Mouse (Mus musculus): ENCODE measurements around the gene 1700018B08Rik.

GRCm38 (mm10) chr8:121525111-121525818 is 18.9 kb downstream of the 1700018B08Rik start:
- no peak for TF ChIP-seq CTCF (IDR thresholded peaks at IDR 0.05; ENCODE audit: low read depth, low read length)
- TF ChIP-seq POLR2A (IDR thresholded peaks at IDR 0.05; ENCODE audit: insufficient read depth, low read length) = no peak
